Comparison of ENCODE assay signal across 24 mouse cellular contexts in genomic region chr1:134280174-134280573, GRCm38 (mm10). TPM values are rescaled to one million over a fixed set of nuclear protein-coding genes. Genes with fewer than 3 reads are reported as not detected.
"Had no signal": no experiment of that assay in that cellular context is flagged by ENCODE, and none has a peak within 500 bp of the region (broad histone marks: within the 10 kb centered on the region; RNA-seq: fewer than 3 reads in every experiment).

No protein-coding gene starts in this region.

- H3K4me3 ChIP-seq: lung, embryonic 15.5 days; megakaryocyte, embryonic 14.5 days; midbrain, embryonic 13.5 days; myocyte; neural tube, embryonic 13.5 days; neural tube, embryonic 15.5 days had no signal

- H3K9me3 ChIP-seq: lung, embryonic 15.5 days; megakaryocyte, embryonic 14.5 days; midbrain, embryonic 13.5 days; neural tube, embryonic 13.5 days; neural tube, embryonic 15.5 days had no signal

- H3K9ac ChIP-seq: liver, postnatal 0 days; lung, embryonic 15.5 days; midbrain, embryonic 13.5 days; neural tube, embryonic 13.5 days; neural tube, embryonic 15.5 days had no signal

- DNase-seq: liver, postnatal 0 days; lung, adult 2 months; lung, postnatal 14 days; lung, postnatal 36 days; retina, postnatal 1 day; right cerebral cortex, adult 18-20 months; right cerebral cortex, postnatal 25 days; right cerebral cortex, postnatal 4 days; spleen, adult 18-20 months; thymus, adult 18-20 months; thymus, postnatal 14 days; thymus, postnatal 36 days had no signal

- H3K4me2 ChIP-seq: lung, embryonic 15.5 days; midbrain, embryonic 11.5 days; midbrain, embryonic 13.5 days; neural tube, embryonic 13.5 days; neural tube, embryonic 15.5 days had no signal

- H3K27me3 ChIP-seq: lung, embryonic 15.5 days; midbrain, embryonic 13.5 days; neural tube, embryonic 13.5 days; neural tube, embryonic 15.5 days had no signal

- H3K4me1 ChIP-seq: midbrain, embryonic 13.5 days; neural tube, embryonic 13.5 days; neural tube, embryonic 15.5 days had no signal

- ATAC-seq: liver, postnatal 0 days; lung, postnatal 0 days; midbrain, embryonic 13.5 days; midbrain, embryonic 16.5 days had no signal

- H3K27ac ChIP-seq: lung, embryonic 15.5 days; macrophage; midbrain, embryonic 13.5 days; neural tube, embryonic 13.5 days; neural tube, embryonic 15.5 days had no signal

- H3K36me3 ChIP-seq: lung, embryonic 15.5 days; midbrain, embryonic 13.5 days; neural tube, embryonic 13.5 days; neural tube, embryonic 15.5 days had no signal

RNA-seq across cellular contexts. Expression of gene Myog, which starts 9.6 kb away (rescaled TPM):
- total RNA-seq: megakaryocyte progenitor cell, adult 5-6 weeks had no signal
- polyA plus RNA-seq: liver, postnatal 0 days; lung, postnatal 0 days; macrophage; midbrain, embryonic 11.5 days; midbrain, embryonic 13.5 days; small intestine, adult 2 months had no signal

RNA-seq across cellular contexts. Expression of gene Adora1, which starts 44.9 kb away (rescaled TPM):
- total RNA-seq: megakaryocyte progenitor cell, adult 5-6 weeks had no signal
- polyA plus RNA-seq: macrophage had no signal
